Mouse (Mus musculus): Measurements from ENCODE around the gene 4931414P19Rik. TPM values are rescaled to one million over a fixed set of nuclear protein-coding genes. Genes with fewer than 3 reads are reported as not detected.
"Not testable (repeated sequence)": the region's sequence is repeated elsewhere in the genome, so short reads cannot be mapped to it uniquely, and the experiment has no call there.

Gene 4931414P19Rik
- polyA plus RNA-seq, 1 experiment from 2014 or later, result 8.3 TPM

- Histone ChIP-seq H3K9ac (replicated peaks; ENCODE audit: low read depth, low read length) (peak within 1 kb of the TSS; percentile 74), H3K4me2 (replicated peaks; ENCODE audit: low read depth, low read length) (peak within 1 kb of the TSS; percentile 70), H3K4me1 (ENCODE audit: control insufficient read depth, insufficient read depth, low read length) (no peaks in the 10 kb centered on the region), H3K9me3 (ENCODE audit: control insufficient read depth, low read depth, low read length) (no peaks in the 10 kb centered on the region), H3K27ac (ENCODE audit: low read length) (peak within 1 kb of the TSS; percentile 64), H3K27me3 (ENCODE audit: control insufficient read depth, insufficient read depth, low read length) (no peaks in the 10 kb centered on the region), H3K4me3 (ENCODE audit: low read depth, low read length) (peak within 1 kb of the TSS; percentile 84), H3K36me3 (ENCODE audit: control insufficient read depth, insufficient read depth, low read length) (peaks cover 7% of the 10 kb centered on the region)
- ATAC-seq (ENCODE audit: insufficient number of reproducible peaks, insufficient read depth, low FRiP score, low read depth), result peak; percentile 83
- under 1% methylated on average over 25 of the region's 25 CpGs for WGBS
Observed at GRCm38 (mm10) chr14:54617897-54618365, 12.1 kb upstream of the 4931414P19Rik start, which contains the start of gene Psmb5. TSS of gene Psmb5 (minus strand) at chr14:54618022.

GRCm38 (mm10) chr14:54617152-54617896, 11.5 kb upstream of the 4931414P19Rik start:
- H3K9me3 ChIP-seq (ENCODE audit: control insufficient read depth, low read depth, low read length), result no peaks in the 10 kb centered on the region
- 2% methylated on average over 38 of the region's 38 CpGs for WGBS
- H3K27me3 ChIP-seq (ENCODE audit: control insufficient read depth, insufficient read depth, low read length), result no peaks in the 10 kb centered on the region
- peak overlapping the region; percentile 84 for H3K4me3 ChIP-seq (ENCODE audit: low read depth, low read length)
- peak overlapping the region; percentile 64 for H3K27ac ChIP-seq (ENCODE audit: low read length)
- peak overlapping the region; percentile 70 for H3K4me2 ChIP-seq (replicated peaks; ENCODE audit: low read depth, low read length)
- H3K4me1 ChIP-seq (ENCODE audit: control insufficient read depth, insufficient read depth, low read length), result no peaks in the 10 kb centered on the region
- H3K9ac ChIP-seq (replicated peaks; ENCODE audit: low read depth, low read length), result peak overlapping the region; percentile 74
- H3K36me3 ChIP-seq (ENCODE audit: control insufficient read depth, insufficient read depth, low read length), result peaks cover 11% of the 10 kb centered on the region
- ATAC-seq (ENCODE audit: insufficient number of reproducible peaks, insufficient read depth, low FRiP score, low read depth), result peak; percentile 56; the same call in 1 of the 2 replicates

- no peaks in the 10 kb centered on the region for H3K9me3 ChIP-seq (ENCODE audit: control insufficient read depth, low read depth, low read length)
- WGBS, result 92% methylated on average over 16 of the region's 16 CpGs
- H3K4me3 ChIP-seq (ENCODE audit: low read depth, low read length), result no peak overlapping the region
- no peak overlapping the region for H3K4me2 ChIP-seq (replicated peaks; ENCODE audit: low read depth, low read length)
- peaks cover 11% of the 10 kb centered on the region for H3K36me3 ChIP-seq (ENCODE audit: control insufficient read depth, insufficient read depth, low read length)
- H3K27me3 ChIP-seq (ENCODE audit: control insufficient read depth, insufficient read depth, low read length), result no peaks in the 10 kb centered on the region
- H3K4me1 ChIP-seq (ENCODE audit: control insufficient read depth, insufficient read depth, low read length), result no peaks in the 10 kb centered on the region
- no peak overlapping the region for H3K9ac ChIP-seq (replicated peaks; ENCODE audit: low read depth, low read length)
- no peak for ATAC-seq (ENCODE audit: insufficient number of reproducible peaks, insufficient read depth, low FRiP score, low read depth)
- no peak overlapping the region for H3K27ac ChIP-seq (ENCODE audit: low read length)
Observed at GRCm38 (mm10) chr14:54616226-54616825, 10.5 kb upstream of the 4931414P19Rik start.

GRCm38 (mm10) chr14:54614130-54614529, 8.3 kb upstream of the 4931414P19Rik start:
- WGBS, result 93% methylated on average over 15 of the region's 16 CpGs
- not testable (repeated sequence) for ATAC-seq (ENCODE audit: insufficient number of reproducible peaks, insufficient read depth, low FRiP score, low read depth)

GRCm38 (mm10) chr14:54610648-54611047, 4.9 kb upstream of the 4931414P19Rik start:
- H3K9ac ChIP-seq (replicated peaks; ENCODE audit: low read depth, low read length), result no peak overlapping the region
- 0 out of 2 replicates have a peak, but pooled peaks cover 7% of the 10 kb centered on the region for H3K4me1 ChIP-seq (ENCODE audit: control insufficient read depth, insufficient read depth, low read length)
- peaks cover 9% of the 10 kb centered on the region for H3K36me3 ChIP-seq (ENCODE audit: control insufficient read depth, insufficient read depth, low read length)
- H3K9me3 ChIP-seq (ENCODE audit: control insufficient read depth, low read depth, low read length), result no peaks in the 10 kb centered on the region
- no peaks in the 10 kb centered on the region for H3K27me3 ChIP-seq (ENCODE audit: control insufficient read depth, insufficient read depth, low read length)
- no peak overlapping the region for H3K4me3 ChIP-seq (ENCODE audit: low read depth, low read length)
- ATAC-seq (ENCODE audit: insufficient number of reproducible peaks, insufficient read depth, low FRiP score, low read depth), result no peak
- no peak overlapping the region for H3K4me2 ChIP-seq (replicated peaks; ENCODE audit: low read depth, low read length)
- 72% methylated on average over 6 of the region's 6 CpGs for WGBS
- no peak overlapping the region for H3K27ac ChIP-seq (ENCODE audit: low read length)

More at GRCm38 (mm10) chr14:54614130-54614529, 8.3 kb upstream of the 4931414P19Rik start:
- not testable (repeated sequence) for H3K9me3 ChIP-seq (ENCODE audit: control insufficient read depth, low read depth, low read length); H3K27ac ChIP-seq (ENCODE audit: low read length); H3K4me2 ChIP-seq (replicated peaks; ENCODE audit: low read depth, low read length); H3K4me3 ChIP-seq (ENCODE audit: low read depth, low read length); H3K9ac ChIP-seq (replicated peaks; ENCODE audit: low read depth, low read length); H3K27me3 ChIP-seq (ENCODE audit: control insufficient read depth, insufficient read depth, low read length); H3K4me1 ChIP-seq (ENCODE audit: control insufficient read depth, insufficient read depth, low read length)
- peaks cover 11% of the 10 kb centered on the region for H3K36me3 ChIP-seq (ENCODE audit: control insufficient read depth, insufficient read depth, low read length)

- Histone ChIP-seq H3K4me1 (ENCODE audit: control insufficient read depth, insufficient read depth, low read length) (0 out of 2 replicates have a peak, but pooled peaks cover 7% of the 10 kb centered on the region), H3K4me2 (replicated peaks; ENCODE audit: low read depth, low read length) (no peak overlapping the region), H3K9ac (replicated peaks; ENCODE audit: low read depth, low read length) (no peak overlapping the region), H3K27me3 (ENCODE audit: control insufficient read depth, insufficient read depth, low read length) (no peaks in the 10 kb centered on the region), H3K27ac (ENCODE audit: low read length) (no peak overlapping the region), H3K36me3 (ENCODE audit: control insufficient read depth, insufficient read depth, low read length) (peaks cover 9% of the 10 kb centered on the region), H3K9me3 (ENCODE audit: control insufficient read depth, low read depth, low read length) (no peaks in the 10 kb centered on the region), H3K4me3 (ENCODE audit: low read depth, low read length) (no peak overlapping the region)
- no peak for ATAC-seq (ENCODE audit: insufficient number of reproducible peaks, insufficient read depth, low FRiP score, low read depth)
- 87% methylated on average over 4 of the region's 4 CpGs for WGBS
Observed at GRCm38 (mm10) chr14:54609962-54610361, 4.2 kb upstream of the 4931414P19Rik start.

GRCm38 (mm10) chr14:54609245-54609644, 3.5 kb upstream of the 4931414P19Rik start:
- no peak overlapping the region for H3K4me3 ChIP-seq (ENCODE audit: low read depth, low read length)
- H3K4me2 ChIP-seq (replicated peaks; ENCODE audit: low read depth, low read length), result no peak overlapping the region
- H3K36me3 ChIP-seq (ENCODE audit: control insufficient read depth, insufficient read depth, low read length), result peaks cover 6% of the 10 kb centered on the region
- 52% methylated on average over 4 of the region's 4 CpGs for whole genome bisulfite sequencing
- no peaks in the 10 kb centered on the region for H3K9me3 ChIP-seq (ENCODE audit: control insufficient read depth, low read depth, low read length)
- no peak for ATAC-seq (ENCODE audit: insufficient number of reproducible peaks, insufficient read depth, low FRiP score, low read depth)
- H3K27me3 ChIP-seq (ENCODE audit: control insufficient read depth, insufficient read depth, low read length), result no peaks in the 10 kb centered on the region
- H3K9ac ChIP-seq (replicated peaks; ENCODE audit: low read depth, low read length), result no peak overlapping the region
- peaks cover 11% of the 10 kb centered on the region; the same call in 1 of the 2 replicates for H3K4me1 ChIP-seq (ENCODE audit: control insufficient read depth, insufficient read depth, low read length)
- H3K27ac ChIP-seq (ENCODE audit: low read length), result no peak overlapping the region

GRCm38 (mm10) chr14:54607226-54607625, 1.4 kb upstream of the 4931414P19Rik start:
- H3K4me1 ChIP-seq (ENCODE audit: control insufficient read depth, insufficient read depth, low read length), result peaks cover 18% of the 10 kb centered on the region; the same call in 1 of the 2 replicates
- H3K27ac ChIP-seq (ENCODE audit: low read length), result 0 out of 2 replicates have a peak overlapping the region, but pooled peaks have one; percentile 48
- no peaks in the 10 kb centered on the region for H3K27me3 ChIP-seq (ENCODE audit: control insufficient read depth, insufficient read depth, low read length)
- no peak overlapping the region for H3K4me2 ChIP-seq (replicated peaks; ENCODE audit: low read depth, low read length)
- no peaks in the 10 kb centered on the region for H3K9me3 ChIP-seq (ENCODE audit: control insufficient read depth, low read depth, low read length)
- WGBS, result 42% methylated on average over 8 of the region's 8 CpGs
- H3K36me3 ChIP-seq (ENCODE audit: control insufficient read depth, insufficient read depth, low read length), result no peaks in the 10 kb centered on the region; the same call in 1 of the 2 replicates
- no peak overlapping the region for H3K9ac ChIP-seq (replicated peaks; ENCODE audit: low read depth, low read length)
- ATAC-seq (ENCODE audit: insufficient number of reproducible peaks, insufficient read depth, low FRiP score, low read depth), result no peak
- no peak overlapping the region for H3K4me3 ChIP-seq (ENCODE audit: low read depth, low read length)
